Mouse (Mus musculus): ENCODE results near the gene Nol9.

Nol9 gene

DNA sequence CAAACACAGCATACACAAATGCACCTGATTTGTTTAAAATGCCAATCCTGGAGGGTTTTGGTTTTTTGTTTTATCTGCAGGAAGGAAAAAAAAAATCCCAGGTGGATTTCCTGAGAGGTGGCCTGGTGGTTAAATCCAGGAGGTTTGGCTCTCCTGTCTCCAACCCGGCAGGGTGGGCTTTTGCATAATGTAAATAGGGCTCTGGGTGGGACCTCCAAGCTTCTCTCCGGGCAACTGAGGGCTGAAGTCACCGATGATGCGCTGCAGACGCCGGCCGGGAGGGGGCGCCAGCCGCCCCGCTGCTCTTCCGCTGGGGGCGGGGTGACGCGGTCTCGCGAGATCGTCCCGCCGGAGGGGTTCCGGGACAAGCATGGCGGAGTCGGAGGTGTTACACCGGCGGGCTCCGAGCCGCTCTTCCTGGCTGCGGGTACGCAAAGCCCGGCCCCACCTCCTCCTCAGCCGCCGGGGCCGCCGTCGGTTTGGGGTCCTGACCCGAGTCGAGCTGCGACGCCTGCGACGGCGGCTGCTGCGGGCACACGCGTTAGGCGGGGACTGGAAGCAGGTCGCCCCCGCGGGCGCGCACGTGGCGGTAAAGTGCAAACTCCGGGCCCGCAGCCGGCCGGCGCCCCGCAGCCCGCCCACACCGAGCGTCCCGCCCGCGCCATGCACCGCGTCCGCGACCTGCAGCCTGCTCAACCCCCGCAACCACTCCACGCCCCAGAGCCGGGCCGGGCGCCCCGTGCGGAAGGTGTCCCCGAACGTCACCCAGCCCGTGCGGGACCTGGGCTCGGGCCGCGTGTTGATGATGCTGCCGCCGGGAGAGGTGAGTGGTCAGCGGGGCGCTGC lies at the start of gene Nol9:
TSS of gene Nol9 (plus strand) at position 337 of the 846 bp plus-strand sequence.
- DNase-seq (ENCODE audit: low read depth): peak; percentile 95

DNA sequence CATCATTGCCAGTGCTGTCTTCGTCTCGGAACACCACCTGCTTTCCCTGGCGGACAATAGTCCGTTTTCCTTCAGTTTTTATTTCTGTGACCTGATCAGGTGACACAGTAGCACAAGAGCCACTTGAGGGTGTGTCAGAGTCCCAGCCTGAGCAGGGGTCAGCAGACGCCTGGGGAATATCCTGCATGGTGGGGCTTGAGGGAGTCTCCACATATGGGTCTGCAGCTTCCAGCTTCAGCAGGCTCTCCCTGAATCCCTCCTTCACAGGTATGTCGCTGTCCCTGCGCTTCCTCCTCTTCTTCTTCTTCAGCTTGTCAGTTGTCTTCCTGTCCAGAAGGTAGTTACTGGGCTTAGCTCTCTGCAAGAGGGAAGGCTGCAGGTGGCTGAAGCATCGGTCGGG lies 47.0 kb upstream of the Nol9 start:
- no peak for DNase-seq (ENCODE audit: low read depth)

DNA sequence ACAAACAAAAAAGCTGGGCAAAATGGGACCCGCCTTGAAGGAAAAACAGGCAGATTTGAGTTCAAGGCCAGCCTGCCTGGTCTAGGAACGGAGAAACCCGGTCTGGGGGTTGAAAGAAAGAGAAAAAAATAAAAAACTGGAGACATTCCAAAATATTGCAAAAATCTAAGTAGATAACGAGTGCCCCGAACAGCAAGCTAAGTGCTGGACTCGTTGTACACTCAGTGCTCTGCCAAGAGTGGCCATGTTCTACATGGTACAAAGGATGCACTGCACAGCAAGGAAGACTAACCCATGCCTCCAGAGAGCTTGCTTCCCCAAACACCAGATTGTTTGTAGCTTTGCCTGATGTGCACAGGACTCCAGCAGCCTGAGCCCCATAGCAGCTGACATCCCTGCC lies 46.1 kb upstream of the Nol9 start:
- DNase-seq (ENCODE audit: low read depth): no peak

DNA sequence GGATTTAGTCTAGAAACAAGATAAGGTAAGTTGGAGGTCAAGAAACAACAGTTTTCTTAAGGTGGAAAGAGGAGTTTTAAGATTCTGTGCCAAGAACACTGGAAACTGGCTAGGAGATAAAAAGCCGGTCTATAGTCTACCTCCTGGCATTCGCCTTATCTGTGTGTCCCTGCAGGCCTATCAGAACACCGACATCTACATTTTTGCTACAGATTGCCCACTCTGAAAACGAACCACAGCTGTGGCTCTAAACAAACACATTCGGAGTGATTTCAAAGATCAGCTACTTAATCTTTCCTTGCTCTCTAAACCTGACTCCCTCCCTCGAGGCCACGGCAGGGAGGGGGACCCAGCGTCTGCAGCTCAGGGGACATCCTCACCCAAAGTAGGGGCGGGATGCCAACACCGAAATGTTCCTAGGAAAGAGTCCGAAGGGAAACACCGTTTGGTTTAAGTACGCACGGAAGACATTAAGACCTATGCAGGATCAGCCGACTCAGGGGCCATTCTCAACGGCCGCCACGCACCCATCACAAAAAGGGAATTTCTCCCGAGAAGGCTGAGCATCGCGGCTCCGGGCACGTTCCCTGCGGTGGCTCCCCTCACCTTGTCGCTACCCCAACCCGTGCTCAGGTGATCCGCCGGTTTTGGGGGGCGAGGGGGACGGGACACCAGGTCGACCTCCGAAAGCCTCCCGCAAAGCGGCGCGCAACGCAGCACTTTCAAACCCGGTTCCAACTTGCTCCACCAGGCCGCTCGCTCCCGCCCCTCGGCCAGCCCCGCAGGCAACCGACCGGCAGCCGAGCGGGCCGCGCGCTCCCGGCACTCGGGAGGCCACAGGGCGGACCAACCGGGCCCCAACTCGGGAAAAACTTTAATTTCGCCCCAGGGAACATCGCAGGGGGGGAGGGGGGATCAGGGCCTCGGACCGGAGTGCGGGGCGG lies 44.6 kb upstream of the Nol9 start:
- peak; percentile 52 for DNase-seq (ENCODE audit: low read depth)

DNA sequence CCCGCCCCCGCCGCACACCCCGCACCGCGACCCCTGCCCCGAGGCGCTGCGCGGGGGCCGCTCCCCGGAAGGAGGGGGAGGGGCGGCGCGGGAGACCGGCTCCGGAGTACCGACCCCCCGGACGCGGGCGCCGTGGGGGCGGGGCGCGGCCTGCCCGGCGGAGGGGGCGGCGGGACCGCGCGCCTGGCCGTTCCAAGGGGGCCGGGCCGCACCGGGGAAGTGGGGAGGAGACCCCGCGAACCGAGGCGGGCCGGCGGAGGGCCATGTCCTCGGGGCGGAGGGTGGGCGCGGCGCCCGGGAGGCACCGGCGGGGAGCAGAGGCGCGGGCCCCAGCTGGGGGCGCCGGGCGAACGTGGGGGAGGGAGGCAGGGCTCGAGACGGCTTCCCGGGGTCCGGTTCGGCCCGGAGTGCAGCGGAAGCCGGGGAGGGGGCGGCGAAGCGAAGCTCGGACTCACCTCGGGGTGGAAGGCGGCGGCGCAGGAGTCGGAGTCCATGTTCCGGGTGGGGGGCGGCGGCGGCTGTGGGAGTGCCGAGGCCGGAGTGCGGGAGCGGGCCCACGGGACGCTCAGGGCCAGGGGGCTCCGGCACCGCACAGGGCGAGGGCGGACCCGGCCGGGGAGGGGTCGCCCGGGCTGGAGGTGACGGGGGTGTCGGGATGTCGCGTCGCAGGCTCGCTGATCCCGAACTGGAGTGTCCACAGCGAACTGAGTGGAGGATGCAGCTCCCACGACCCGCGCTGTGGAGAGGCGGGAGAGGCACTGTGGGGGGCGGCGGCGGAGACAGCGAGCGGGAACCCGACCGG lies 43.5 kb upstream of the Nol9 start:
- DNase-seq (ENCODE audit: low read depth): peak; percentile 56

DNA sequence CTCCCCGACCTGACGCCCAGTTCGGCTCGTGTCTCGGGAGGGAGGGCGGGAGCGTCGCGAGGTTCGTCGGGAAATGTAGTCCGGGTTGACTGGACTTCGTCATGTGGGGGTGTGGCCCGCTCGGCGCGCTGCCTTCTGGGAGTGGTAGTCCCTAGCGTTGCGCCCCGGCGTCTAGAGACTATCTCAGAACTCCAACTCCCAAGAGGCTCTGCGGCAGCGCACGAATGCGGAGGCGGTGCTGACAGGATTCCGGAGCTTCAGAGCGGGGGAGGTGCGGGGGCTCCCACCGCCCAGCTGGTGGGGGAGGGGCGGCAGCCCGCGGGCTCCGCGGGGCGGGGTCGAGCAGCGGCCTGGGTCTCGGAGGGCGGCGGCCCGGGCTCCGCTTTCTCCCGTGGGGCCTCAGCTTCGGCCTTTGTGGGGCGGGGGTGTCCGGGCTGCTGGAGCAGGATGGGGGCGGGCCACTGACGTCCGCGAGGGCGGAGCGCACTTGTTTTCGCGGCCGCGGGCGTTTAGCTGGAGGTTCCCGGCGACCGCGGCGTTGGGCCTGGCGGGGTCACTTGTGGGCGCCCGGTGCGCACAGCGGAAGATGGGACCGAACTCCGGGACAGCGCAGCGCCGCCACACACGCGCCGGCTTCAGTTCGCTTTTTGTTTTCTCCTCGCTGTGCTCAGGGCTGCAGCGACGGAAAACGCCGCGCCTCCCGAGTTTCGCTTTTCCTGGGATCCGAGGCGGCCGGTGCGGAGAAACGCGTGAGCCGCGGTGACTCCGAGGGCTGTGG lies 42.8 kb upstream of the Nol9 start, which contains the start of gene Phf13:
TSS of gene Phf13 (minus strand) at position 86 of the 778 bp plus-strand sequence.
- DNase-seq (ENCODE audit: low read depth): peak; percentile 99

DNA sequence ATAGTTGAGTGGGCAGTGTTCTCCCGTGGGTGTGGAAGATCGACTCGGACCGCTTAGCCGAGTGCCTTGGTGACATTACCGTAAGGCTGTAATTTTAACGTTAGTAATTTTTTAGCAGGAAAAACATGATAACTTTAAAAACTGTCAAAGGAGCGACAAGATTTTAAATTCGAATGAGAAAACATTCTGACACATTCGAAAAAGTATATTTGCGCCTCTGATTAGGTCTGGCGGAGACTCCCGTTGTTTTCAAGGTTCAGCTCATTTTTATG lies 42.2 kb upstream of the Nol9 start:
- DNase-seq (ENCODE audit: low read depth): no peak

DNA sequence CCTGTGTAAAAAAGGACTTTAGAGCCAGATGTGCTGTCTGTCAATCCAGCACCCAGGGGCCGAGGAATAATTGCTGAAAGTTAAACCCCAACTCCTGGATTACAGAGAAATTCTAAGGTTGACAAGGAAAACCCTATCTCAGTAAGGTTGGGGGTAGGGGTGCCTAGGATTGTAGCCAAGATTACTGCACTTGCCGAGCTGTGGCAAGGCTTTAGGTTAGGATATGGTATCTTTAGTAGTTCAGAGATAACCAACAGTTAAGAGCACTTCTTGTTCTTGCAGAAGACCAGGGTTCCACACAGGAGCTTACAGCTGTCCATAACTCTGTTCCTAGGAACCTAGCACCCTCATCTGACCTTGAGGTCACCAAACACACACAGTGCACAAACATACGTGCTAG lies 41.4 kb upstream of the Nol9 start:
- no peak for DNase-seq (ENCODE audit: low read depth)

DNA sequence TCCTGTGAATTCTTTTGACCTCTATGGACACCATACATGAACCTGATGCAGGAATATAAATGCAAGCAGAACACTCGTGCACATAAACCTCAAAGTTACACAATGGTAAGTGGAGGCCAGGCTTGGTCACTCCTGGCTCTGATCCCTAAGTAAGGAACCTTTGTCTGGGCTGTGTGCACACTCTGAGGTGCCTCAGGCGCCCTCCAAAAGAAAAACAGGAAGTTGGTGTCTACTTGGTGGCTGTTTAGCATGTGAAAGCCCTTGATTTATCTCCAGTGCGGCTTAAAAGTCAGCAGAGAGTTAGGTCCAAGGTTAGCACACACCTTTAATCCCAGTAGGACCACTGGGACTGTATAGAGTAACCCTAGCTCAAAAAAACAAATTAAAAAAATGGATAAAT lies 39.6 kb upstream of the Nol9 start:
- DNase-seq (ENCODE audit: low read depth): peak; percentile 55

DNA sequence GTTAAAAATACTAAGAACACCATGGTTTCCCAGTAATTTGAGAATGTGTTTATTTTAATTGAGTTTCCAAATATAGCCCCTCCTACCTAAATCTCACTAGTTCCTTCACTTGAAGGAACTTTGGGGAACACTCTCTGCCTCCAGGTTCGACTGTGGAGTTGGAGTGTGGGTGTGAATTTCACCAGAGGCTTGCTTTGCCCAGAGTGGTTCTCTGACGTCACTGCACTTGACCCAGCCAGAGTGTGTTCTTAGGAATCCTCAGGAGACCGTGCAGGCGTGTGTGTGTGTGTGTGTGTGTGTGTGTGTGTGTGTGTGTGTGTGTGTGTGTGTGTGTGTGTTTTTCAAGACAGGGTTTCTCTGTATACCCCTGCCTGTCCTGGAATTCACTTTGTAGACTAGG lies 38.2 kb upstream of the Nol9 start:
- DNase-seq (ENCODE audit: low read depth): no peak

DNA sequence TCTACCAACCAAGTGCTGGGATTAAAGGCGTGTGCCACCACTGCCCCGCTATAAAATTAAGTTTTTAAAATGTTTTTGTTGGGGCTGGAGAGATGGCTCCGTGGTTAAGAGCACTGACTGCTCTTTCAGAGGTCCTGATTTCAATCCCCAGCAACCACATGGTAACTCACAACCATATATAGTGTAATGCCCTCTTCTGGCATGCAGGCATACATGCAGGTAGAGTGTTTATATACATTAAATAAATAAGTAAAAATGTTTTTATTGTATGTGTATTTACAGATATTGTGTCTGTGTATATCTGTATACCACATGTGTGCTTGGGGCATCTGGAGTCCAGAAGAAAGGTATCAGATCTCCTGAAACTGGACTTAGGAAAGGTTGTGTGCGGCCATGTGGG lies 37.8 kb upstream of the Nol9 start:
- no peak for DNase-seq (ENCODE audit: low read depth)

DNA sequence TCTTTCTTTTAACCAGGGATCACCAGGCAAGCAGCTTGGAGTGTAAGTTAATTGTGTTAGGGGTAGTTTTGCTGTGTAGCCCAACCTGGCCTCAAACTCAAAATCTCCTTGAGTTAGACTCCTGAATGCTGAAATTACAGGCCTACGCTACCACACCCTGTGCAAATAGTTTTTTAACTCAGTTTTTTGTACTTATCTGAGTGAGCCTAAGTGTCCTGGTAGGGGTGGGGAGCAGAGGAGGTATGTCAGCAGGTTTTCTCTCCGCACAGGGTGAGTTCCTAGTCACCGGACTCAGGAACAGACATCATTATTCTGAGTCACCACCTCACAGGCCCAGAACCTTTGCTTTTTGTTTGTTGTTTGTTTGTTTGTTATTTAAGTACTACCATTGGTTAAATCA lies 37.1 kb upstream of the Nol9 start:
- DNase-seq (ENCODE audit: low read depth): no peak

DNA sequence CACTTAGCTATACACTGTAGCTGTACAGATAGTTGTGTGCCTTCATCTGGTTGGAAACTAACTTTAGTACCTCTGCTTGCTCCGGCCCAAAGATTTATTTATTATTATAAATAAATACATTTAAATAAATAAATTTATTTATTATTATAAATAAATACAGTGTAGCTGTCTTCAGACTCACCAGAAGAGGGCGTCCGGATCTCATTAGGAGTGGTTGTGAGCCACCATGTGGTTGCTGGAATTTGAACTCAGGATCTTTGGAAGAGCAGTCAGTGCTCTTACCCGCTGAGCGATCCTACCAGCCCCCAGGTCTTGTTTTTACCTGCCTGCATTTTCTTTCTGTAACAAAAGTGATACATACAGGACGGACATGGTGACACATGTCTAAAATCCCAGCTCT lies 33.0 kb upstream of the Nol9 start:
- peak; percentile 57 for DNase-seq (ENCODE audit: low read depth)

DNA sequence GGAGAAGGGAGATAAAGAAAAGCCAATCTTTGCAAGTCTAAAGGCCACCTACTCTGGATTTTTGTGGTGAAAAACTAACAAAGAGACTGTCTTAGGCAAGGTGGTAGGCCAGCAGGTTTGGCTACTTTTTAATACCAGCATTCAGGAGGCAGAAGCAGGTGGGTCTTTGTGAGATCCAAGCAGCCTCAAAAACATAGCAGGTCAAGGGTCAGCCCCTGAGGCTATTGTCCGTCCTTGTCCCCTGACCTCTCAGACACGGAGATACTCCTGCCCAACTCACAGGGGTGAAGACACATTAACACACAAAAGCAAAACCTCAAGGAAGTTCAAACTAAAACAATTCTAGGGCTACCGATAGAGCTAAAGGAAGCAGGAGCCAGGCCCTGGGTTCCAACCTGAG lies 32.3 kb upstream of the Nol9 start:
- no peak for DNase-seq (ENCODE audit: low read depth)

DNA sequence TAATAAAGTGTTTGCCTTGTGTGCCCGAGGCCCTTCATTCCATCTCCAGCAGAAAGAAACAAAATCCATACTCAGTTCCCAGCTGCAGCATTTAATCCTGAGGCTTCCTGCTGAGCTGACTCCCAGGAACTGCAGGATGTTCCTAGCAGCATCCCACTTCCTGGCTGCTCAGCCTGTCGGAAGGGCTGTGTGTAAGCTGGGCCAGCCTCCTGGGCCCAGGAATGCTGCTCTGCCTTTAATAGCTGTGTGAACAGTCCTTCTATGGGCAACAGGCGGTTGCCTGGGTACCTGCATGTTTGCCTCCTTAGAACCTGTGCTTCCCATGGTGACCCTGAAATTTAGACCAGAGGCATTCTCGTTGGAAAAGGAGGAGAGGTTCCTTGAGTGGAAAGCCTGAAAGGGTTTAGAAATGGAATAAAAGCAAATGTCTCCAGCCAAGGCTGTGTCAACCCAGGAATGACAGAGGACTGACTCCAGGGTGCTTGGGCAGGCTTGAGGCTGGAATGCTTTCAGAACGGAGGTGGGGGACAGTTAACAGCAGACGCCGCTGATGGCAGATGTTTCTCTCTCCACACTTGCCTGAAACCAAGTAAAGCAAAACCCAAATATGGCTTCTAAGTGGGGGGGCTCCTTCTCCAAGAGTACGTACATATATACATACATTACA lies 31.5 kb upstream of the Nol9 start:
- DNase-seq (ENCODE audit: low read depth): no peak

DNA sequence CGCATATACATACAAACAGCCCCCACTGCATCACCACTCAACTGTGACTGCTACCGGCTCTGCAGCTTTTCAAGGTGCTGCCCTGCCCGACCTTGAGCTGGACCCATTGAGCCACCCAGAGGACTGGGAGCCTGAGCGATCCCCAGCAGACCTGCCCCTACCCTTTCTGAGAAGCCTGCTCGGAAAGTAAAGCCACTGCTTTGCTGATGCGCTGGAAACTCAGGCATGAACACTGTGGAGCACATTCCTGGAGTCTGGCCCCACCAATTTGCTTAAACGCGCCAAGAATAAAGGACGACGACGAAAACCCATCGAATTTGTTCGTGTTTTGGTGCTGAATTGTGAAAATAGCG lies 31.0 kb upstream of the Nol9 start:
- no peak for DNase-seq (ENCODE audit: low read depth)

DNA sequence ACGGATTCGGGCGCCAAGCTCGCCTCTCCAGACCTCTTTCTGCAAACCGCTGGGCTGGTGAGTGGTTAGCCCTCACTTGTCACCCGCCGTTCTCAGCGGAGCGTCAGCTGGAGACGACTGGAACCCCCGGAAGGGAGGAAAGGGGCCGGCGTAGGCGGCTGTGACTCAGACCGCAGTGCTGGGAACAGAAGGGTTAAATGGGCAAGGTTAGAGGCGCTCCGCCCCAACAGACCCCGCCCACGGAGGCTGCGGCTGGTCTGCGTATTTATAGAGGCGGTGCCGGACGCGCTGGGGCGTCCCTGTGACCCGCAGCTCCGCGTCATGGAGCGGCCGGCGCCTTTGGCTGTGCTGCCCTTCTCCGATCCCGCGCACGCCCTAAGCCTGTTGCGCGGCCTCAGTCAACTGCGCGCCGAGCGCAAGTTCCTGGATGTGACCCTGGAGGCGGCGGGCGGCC lies 30.5 kb upstream of the Nol9 start, which contains the start of gene Klhl21:
TSS of gene Klhl21 (plus strand) at position 182 of the 454 bp plus-strand sequence.
- DNase-seq (ENCODE audit: low read depth): peak; percentile 96

DNA sequence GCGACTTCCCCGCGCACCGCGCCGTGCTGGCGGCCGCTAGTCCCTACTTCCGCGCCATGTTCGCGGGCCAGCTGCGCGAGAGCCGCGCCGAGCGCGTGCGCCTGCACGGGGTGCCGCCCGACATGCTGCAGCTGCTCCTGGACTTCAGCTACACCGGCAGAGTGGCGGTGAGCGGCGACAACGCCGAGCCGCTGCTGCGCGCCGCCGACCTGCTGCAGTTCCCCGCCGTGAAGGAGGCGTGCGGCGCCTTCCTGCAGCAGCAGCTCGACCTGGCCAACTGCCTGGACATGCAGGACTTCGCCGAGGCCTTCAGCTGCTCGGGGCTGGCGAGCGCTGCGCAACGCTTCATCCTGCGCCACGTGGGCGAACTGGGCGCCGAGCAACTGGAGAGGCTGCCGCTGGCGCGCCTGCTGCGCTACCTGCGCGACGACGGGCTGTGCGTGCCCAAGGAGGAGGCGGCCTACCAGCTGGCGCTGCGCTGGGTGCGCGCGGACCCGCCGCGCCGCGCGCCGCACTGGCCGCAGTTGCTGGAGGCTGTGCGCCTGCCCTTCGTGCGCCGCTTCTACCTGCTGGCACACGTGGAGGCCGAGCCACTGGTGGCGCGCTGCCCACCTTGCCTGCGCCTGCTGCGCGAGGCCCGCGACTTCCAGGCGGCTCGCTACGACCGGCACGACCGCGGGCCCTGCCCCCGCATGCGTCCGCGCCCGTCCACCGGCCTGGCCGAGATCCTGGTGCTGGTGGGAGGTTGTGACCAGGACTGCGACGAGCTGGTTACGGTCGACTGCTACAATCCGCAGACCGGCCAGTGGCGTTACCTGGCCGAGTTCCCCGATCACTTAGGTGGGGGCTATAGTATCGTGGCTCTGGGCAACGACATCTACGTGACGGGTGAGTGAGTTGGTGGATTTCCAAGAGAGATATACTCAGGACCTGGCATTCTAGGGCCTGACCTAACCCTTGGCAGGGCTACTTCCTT lies 29.8 kb upstream of the Nol9 start:
- peak; percentile 75 for DNase-seq (ENCODE audit: low read depth)

DNA sequence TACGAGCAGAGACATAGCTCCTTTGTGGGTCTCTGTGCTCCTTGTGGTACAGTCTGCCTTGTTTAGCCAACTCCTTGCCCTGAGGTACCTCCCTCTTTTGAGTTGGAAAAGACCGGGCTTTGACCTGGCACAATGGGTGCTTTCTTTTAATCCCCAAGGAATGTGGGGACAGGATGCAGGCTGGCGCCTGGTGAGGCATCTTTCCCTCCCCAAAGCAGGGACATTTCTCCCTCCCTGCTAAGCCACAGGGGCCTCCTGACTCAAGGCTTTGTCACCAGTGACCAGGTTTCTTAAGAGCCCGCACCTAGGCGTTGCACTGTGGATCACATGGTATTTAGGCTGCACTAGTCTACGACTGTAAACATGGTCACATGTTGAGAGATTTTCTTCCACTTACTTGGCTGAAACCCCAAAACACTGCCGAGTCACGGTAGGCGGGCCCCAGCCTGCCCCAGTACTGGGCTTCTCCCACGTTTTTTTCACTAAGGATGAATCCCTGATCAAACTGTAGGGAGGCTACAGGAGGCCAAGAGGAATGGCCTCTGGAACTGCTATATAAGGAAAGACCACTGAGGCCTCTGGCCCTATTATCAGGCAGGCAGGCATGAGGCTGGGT lies 28.9 kb upstream of the Nol9 start:
- DNase-seq (ENCODE audit: low read depth): peak; percentile 63

Measured in induced T-regulatory cell, adult 2 months (primary cell).